Mouse (Mus musculus): Measurements from ENCODE around the gene Zfp800. TPM values are rescaled to one million over a fixed set of nuclear protein-coding genes. Genes with fewer than 3 reads are reported as not detected.

Zfp800 gene
- 23.9 and 26.0 TPM in 2 replicates for polyA plus RNA-seq (2014; fragmentation: Nextera tagmentation; extraction: Ambion mirVana)

DNA sequence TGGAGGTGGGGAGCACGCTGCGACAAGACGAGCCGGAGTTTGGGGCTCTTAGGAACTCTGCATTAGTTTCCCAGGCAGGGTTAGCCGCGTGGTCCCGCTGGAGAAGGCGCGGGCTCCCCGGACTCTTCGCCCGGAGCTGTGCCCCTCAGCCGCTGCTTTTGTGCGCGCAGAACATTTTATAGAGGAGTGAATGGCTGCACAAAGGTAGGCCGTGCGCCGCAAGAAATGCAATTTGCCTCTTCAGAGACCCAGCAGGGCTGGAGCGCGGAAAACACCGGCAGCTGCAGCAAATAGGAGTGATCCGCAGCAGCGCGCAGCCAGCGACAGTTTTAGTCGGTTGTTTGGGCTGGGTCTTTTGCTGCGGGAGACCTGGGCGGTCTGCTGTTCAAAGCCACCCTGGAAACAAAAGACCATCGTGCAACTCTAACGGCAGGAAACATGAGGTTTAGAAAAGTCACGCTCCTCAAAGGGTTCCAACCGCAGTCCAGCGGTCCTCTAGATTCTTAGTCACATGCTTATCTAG is at the start of gene Zfp800:
TSS of gene Zfp800 (minus strand) at position 325 of the 523 bp plus-strand sequence.
- peak within 1 kb of the TSS; percentile 43 for H3K4me3 ChIP-seq (ENCODE audit: low read depth, low read length)
- ATAC-seq (replicated peaks; ENCODE audit: low FRiP score) (peak; percentile 63), DNase-seq (ENCODE audit: low spot score) (peak; percentile 78)
- no peaks in the 10 kb centered on the region for H3K9me3 ChIP-seq (ENCODE audit: control insufficient read depth, low read length)
- H3K27ac ChIP-seq (ENCODE audit: low read depth, low read length), result peak within 1 kb of the TSS; percentile 81
- under 1% methylated on average over 33 of the region's 33 CpGs for WGBS
- H3K4me1 ChIP-seq (replicated peaks; ENCODE audit: control insufficient read depth, insufficient read depth, low read length), result peaks cover 4% of the 10 kb centered on the region; the same call in 1 of the 2 replicates
- H3K36me3 ChIP-seq (ENCODE audit: control insufficient read depth, insufficient read depth, low read length), result no peaks in the 10 kb centered on the region
- H3K4me2 ChIP-seq (ENCODE audit: low read depth, low read length, severe bottlenecking), result peak within 1 kb of the TSS; percentile 77
- H3K27me3 ChIP-seq (ENCODE audit: control insufficient read depth, insufficient read depth, low read length), result peaks cover 19% of the 10 kb centered on the region
- peak within 1 kb of the TSS; percentile 70 for H3K9ac ChIP-seq (ENCODE audit: low read length)

DNA sequence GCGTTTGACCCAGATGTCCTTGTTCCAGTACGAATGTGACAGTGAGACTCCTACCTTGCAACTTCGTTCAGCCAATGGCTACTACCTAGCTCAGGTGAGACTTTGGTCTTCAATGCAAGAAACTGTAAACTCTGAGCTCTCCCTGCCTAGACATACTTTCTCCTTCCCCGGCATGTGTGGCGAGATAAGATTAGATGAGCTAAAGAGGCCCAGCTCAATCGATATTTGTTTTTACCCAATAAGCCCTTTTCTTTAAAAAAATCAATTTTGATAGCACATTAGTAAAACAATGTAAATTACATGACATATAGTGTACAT is 33.7 kb upstream of the Zfp800 start:
- no peak for ATAC-seq (replicated peaks; ENCODE audit: low FRiP score)
- no peak overlapping the region for H3K27ac ChIP-seq (ENCODE audit: low read depth, low read length)
- H3K4me3 ChIP-seq (ENCODE audit: low read depth, low read length), result no peak overlapping the region
- no peaks in the 10 kb centered on the region for H3K4me1 ChIP-seq (replicated peaks; ENCODE audit: control insufficient read depth, insufficient read depth, low read length)
- no peak overlapping the region for H3K4me2 ChIP-seq (ENCODE audit: low read depth, low read length, severe bottlenecking)
- no peaks in the 10 kb centered on the region for H3K9me3 ChIP-seq (ENCODE audit: control insufficient read depth, low read length)
- H3K27me3 ChIP-seq (ENCODE audit: control insufficient read depth, insufficient read depth, low read length), result no peaks in the 10 kb centered on the region
- H3K9ac ChIP-seq (ENCODE audit: low read length), result no peak overlapping the region
- 78% methylated on average over 6 of the region's 6 CpGs for WGBS
- DNase-seq (ENCODE audit: low spot score), result no peak
- no peaks in the 10 kb centered on the region for H3K36me3 ChIP-seq (ENCODE audit: control insufficient read depth, insufficient read depth, low read length)

GRCm38 (mm10) chr6:28430795-28431537 is 33.2 kb upstream of the Zfp800 start:
- H3K36me3 ChIP-seq (ENCODE audit: control insufficient read depth, insufficient read depth, low read length), result peaks cover 3% of the 10 kb centered on the region
- H3K4me1 ChIP-seq (replicated peaks; ENCODE audit: control insufficient read depth, insufficient read depth, low read length), result no peaks in the 10 kb centered on the region
- 85% methylated on average over 10 of the region's 10 CpGs for WGBS
- DNase-seq (ENCODE audit: low spot score) (no peak), ATAC-seq (replicated peaks; ENCODE audit: low FRiP score) (no peak)
- H3K27ac ChIP-seq (ENCODE audit: low read depth, low read length), result no peak overlapping the region
- no peak overlapping the region for H3K9ac ChIP-seq (ENCODE audit: low read length)
- H3K4me3 ChIP-seq (ENCODE audit: low read depth, low read length), result no peak overlapping the region
- H3K4me2 ChIP-seq (ENCODE audit: low read depth, low read length, severe bottlenecking), result no peak overlapping the region
- H3K27me3 ChIP-seq (ENCODE audit: control insufficient read depth, insufficient read depth, low read length), result no peaks in the 10 kb centered on the region
- H3K9me3 ChIP-seq (ENCODE audit: control insufficient read depth, low read length), result no peaks in the 10 kb centered on the region

- no peak overlapping the region for H3K27ac ChIP-seq (ENCODE audit: low read depth, low read length)
- no peaks in the 10 kb centered on the region for H3K9me3 ChIP-seq (ENCODE audit: control insufficient read depth, low read length)
- DNase-seq (ENCODE audit: low spot score) (no peak), ATAC-seq (replicated peaks; ENCODE audit: low FRiP score) (no peak)
- peaks cover 3% of the 10 kb centered on the region for H3K36me3 ChIP-seq (ENCODE audit: control insufficient read depth, insufficient read depth, low read length)
- H3K4me1 ChIP-seq (replicated peaks; ENCODE audit: control insufficient read depth, insufficient read depth, low read length), result no peaks in the 10 kb centered on the region
- H3K9ac ChIP-seq (ENCODE audit: low read length), result no peak overlapping the region
- no peaks in the 10 kb centered on the region for H3K27me3 ChIP-seq (ENCODE audit: control insufficient read depth, insufficient read depth, low read length)
- WGBS, result 90% methylated on average over 11 of the region's 11 CpGs
- H3K4me3 ChIP-seq (ENCODE audit: low read depth, low read length), result no peak overlapping the region
- H3K4me2 ChIP-seq (ENCODE audit: low read depth, low read length, severe bottlenecking), result no peak overlapping the region
Observed at GRCm38 (mm10) chr6:28429870-28430269, 32.1 kb upstream of the Zfp800 start.

DNA sequence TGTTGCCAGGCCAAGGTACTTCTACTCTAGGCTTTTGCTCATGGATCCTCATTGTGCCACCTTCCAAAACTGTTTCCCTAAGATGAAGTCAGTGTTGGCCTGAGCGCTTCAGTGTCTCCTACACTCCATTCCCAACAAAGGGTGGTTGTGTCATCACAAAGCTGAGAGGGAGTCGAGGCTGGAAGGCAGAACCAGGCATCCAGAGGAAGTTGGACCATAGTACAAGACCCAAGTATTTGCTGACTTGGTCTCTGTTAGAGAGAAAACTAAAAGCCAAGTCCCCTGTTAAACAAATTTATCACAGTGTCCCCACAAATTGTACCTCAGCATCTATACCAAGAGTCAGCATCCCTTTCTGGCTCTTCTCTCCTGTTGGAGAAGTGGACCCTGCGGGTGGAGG is 30.5 kb upstream of the Zfp800 start, which contains the start of gene Gcc1:
TSS of gene Gcc1 (minus strand) at position 101 of the 400 bp plus-strand sequence.
- H3K4me2 ChIP-seq (ENCODE audit: low read depth, low read length, severe bottlenecking), result no peak within 1 kb of the TSS
- no peak for DNase-seq (ENCODE audit: low spot score)
- H3K9ac ChIP-seq (ENCODE audit: low read length), result no peak within 1 kb of the TSS
- ATAC-seq (replicated peaks; ENCODE audit: low FRiP score), result no peak
- peaks cover 3% of the 10 kb centered on the region for H3K36me3 ChIP-seq (ENCODE audit: control insufficient read depth, insufficient read depth, low read length)
- H3K27me3 ChIP-seq (ENCODE audit: control insufficient read depth, insufficient read depth, low read length), result no peaks in the 10 kb centered on the region
- H3K4me1 ChIP-seq (replicated peaks; ENCODE audit: control insufficient read depth, insufficient read depth, low read length), result 0 out of 2 replicates have a peak, but pooled peaks cover 3% of the 10 kb centered on the region
- no peak within 1 kb of the TSS for H3K4me3 ChIP-seq (ENCODE audit: low read depth, low read length)
- no peak within 1 kb of the TSS for H3K27ac ChIP-seq (ENCODE audit: low read depth, low read length)
- WGBS, result 91% methylated on average over 3 of the region's 3 CpGs
- H3K9me3 ChIP-seq (ENCODE audit: control insufficient read depth, low read length), result no peaks in the 10 kb centered on the region

- Histone ChIP-seq H3K27me3 (ENCODE audit: control insufficient read depth, insufficient read depth, low read length) (no peaks in the 10 kb centered on the region), H3K4me3 (ENCODE audit: low read depth, low read length) (no peak within 1 kb of the TSS), H3K36me3 (ENCODE audit: control insufficient read depth, insufficient read depth, low read length) (peaks cover 3% of the 10 kb centered on the region), H3K4me2 (ENCODE audit: low read depth, low read length, severe bottlenecking) (no peak within 1 kb of the TSS), H3K9ac (ENCODE audit: low read length) (no peak within 1 kb of the TSS), H3K27ac (ENCODE audit: low read depth, low read length) (no peak within 1 kb of the TSS), H3K9me3 (ENCODE audit: control insufficient read depth, low read length) (no peaks in the 10 kb centered on the region), H3K4me1 (replicated peaks; ENCODE audit: control insufficient read depth, insufficient read depth, low read length) (0 out of 2 replicates have a peak, but pooled peaks cover 3% of the 10 kb centered on the region)
- 85% methylated on average over 3 of the region's 3 CpGs for WGBS
- DNase-seq (ENCODE audit: low spot score) (no peak), ATAC-seq (replicated peaks; ENCODE audit: low FRiP score) (no peak)
Observed at GRCm38 (mm10) chr6:28427096-28427839, 29.5 kb upstream of the Zfp800 start, which contains the start of gene Fscn3. TSS of gene Fscn3 (plus strand) at chr6:28427789.

GRCm38 (mm10) chr6:28425019-28425418 is 27.2 kb upstream of the Zfp800 start:
- H3K4me2 ChIP-seq (ENCODE audit: low read depth, low read length, severe bottlenecking), result no peak overlapping the region
- H3K9me3 ChIP-seq (ENCODE audit: control insufficient read depth, low read length), result no peaks in the 10 kb centered on the region
- peaks cover 3% of the 10 kb centered on the region for H3K36me3 ChIP-seq (ENCODE audit: control insufficient read depth, insufficient read depth, low read length)
- WGBS, result 92% methylated on average over 6 of the region's 6 CpGs
- no peak overlapping the region for H3K9ac ChIP-seq (ENCODE audit: low read length)
- H3K27ac ChIP-seq (ENCODE audit: low read depth, low read length), result no peak overlapping the region
- H3K27me3 ChIP-seq (ENCODE audit: control insufficient read depth, insufficient read depth, low read length), result no peaks in the 10 kb centered on the region
- no peak for DNase-seq (ENCODE audit: low spot score)
- H3K4me3 ChIP-seq (ENCODE audit: low read depth, low read length), result no peak overlapping the region
- H3K4me1 ChIP-seq (replicated peaks; ENCODE audit: control insufficient read depth, insufficient read depth, low read length), result peaks cover 9% of the 10 kb centered on the region
- no peak for ATAC-seq (replicated peaks; ENCODE audit: low FRiP score)

DNA sequence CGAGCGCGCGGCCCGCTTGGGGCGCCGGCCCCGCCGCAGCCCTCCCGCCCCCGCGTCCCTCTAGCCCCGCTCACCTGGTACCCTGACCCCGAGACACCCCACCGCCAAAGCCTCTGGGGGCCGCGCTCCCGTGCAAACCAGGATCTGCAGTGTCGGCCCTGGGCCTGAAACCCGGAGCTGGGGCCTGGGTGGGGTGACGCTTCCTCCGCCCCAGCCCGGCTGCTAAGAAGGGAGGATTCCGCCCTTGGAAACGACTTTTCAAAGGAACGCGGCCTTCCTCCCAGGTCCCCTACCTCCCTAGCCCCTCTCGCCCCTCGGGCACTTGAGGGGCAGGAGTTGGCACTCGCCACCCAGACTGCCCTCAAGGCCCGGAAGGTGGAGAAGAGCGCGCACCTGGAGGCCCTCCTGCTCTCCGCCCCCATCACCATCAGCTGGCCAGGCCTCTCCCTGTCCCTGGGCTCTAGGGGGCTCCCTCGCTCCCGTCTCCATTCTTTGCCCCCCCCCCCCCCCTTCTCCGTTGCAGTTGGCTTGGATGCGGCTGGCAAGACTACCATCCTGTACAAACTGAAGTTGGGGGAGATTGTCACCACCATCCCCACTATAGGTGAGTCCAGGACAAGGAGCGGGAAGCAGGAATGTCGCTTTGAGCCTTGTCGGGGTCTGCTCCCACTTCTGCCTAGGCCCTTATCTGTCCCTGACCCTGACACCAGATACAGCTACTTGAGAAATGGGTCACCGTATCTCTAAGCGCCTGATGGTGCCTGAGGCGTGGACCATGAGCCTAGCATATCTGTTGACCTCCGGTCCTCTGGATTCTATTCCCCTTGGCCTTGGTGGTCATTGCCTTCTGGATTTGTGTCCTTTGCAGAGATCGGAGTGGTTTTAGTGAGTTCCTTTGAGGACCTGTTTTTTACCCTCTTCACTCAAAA is 26.2 kb upstream of the Zfp800 start:
- Histone ChIP-seq H3K9me3 (ENCODE audit: control insufficient read depth, low read length) (no peaks in the 10 kb centered on the region), H3K27me3 (ENCODE audit: control insufficient read depth, insufficient read depth, low read length) (no peaks in the 10 kb centered on the region), H3K27ac (ENCODE audit: low read depth, low read length) (0 out of 2 replicates have a peak overlapping the region, but pooled peaks have one; percentile 50), H3K4me2 (ENCODE audit: low read depth, low read length, severe bottlenecking) (peak overlapping the region; percentile 55), H3K9ac (ENCODE audit: low read length) (peak overlapping the region; percentile 93), H3K4me3 (ENCODE audit: low read depth, low read length) (peak overlapping the region; percentile 91), H3K4me1 (replicated peaks; ENCODE audit: control insufficient read depth, insufficient read depth, low read length) (peaks cover 14% of the 10 kb centered on the region), H3K36me3 (ENCODE audit: control insufficient read depth, insufficient read depth, low read length) (peaks cover 3% of the 10 kb centered on the region)
- WGBS, result 12% methylated on average over 44 of the region's 46 CpGs
- DNase-seq (ENCODE audit: low spot score) (peak; percentile 80), ATAC-seq (replicated peaks; ENCODE audit: low FRiP score) (peak; percentile 57)
